In the genomic region with DNA sequence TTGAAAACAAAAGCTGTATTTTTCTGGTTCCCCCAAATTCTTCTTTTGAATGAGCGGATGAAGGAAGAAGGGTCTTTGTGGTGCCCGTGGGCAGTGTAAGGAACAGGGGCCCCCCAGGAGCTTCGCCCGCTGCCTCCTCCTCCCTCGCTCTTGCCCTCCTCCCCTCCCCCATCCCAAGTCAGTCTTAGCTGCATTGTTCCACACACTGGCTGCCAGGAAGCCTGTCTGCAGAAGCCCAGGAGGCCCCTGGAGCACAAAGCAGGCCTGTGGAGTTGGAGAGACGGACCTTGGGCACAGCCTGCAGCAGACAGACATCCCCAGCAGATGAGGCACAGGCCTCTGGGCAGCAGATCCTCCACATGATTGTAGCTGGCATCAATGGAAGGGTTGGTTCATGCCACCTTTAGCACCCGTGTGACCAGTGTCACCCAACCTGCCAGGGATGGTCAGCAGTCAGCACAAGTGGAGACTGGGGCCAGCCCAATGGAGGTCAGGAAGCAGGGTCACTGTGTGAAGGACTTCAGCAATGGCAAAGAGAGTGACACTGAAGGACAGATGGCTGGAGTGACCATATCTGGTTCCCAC, we compare ENCODE assay signal across 15 mouse cellular contexts. TPM values are rescaled to one million over a fixed set of nuclear protein-coding genes. Genes with fewer than 3 reads are reported as not detected.
DNase-seq lines count a peak whose midpoint lies in the region; ATAC-seq and TF ChIP-seq lines count a peak whose summit lies in the region.
"Had no signal": no experiment of that assay in that cellular context is flagged by ENCODE, and none has a peak within 500 bp of the region (broad histone marks: within the 10 kb centered on the region; RNA-seq: fewer than 3 reads in every experiment).

No protein-coding gene starts in this region.

- H3K4me2 ChIP-seq in forebrain, embryonic 14.5 days (ENCODE audit: low read length): no peak overlapping the region
- H3K4me2 ChIP-seq in forebrain, embryonic 15.5 days (replicated peaks): no peak overlapping the region
- no peak overlapping the region for H3K4me2 ChIP-seq in limb, embryonic 15.5 days
- H3K4me2 ChIP-seq: liver, embryonic 15.5 days had no signal

- no peak for DNase-seq in forebrain, embryonic 14.5 days (ENCODE audit: low spot score)
- DNase-seq in brain, embryonic 14.5 days (ENCODE audit: low read depth): peak; percentile 58
- DNase-seq in hindbrain, embryonic 10.5 days (ENCODE audit: low spot score): peak; percentile 62
- no peak for DNase-seq in frontal cortex, adult 2 months (ENCODE audit: extremely low spot score in 1 of 2, low spot score in 1 of 2)
- DNase-seq in layer of hippocampus, adult 18-20 months (ENCODE audit: low spot score in 2 of 2): no peak
- no peak for DNase-seq in right cerebral cortex, postnatal 4 days
- DNase-seq: B cell, adult 2 months; cerebellum, postnatal 36 days; layer of hippocampus, postnatal 36 days; spleen, adult 18-20 months had no signal

- ATAC-seq in forebrain, embryonic 14.5 days: no peak
- no peak for ATAC-seq in forebrain, embryonic 15.5 days (replicated peaks)
- ATAC-seq in limb, embryonic 15.5 days (ENCODE audit: insufficient number of reproducible peaks, low FRiP score, low TSS enrichment, low read depth): 0 out of 2 replicates have a peak, but pooled peaks have one; percentile 45

- no peak overlapping the region for H3K4me3 ChIP-seq in forebrain, embryonic 14.5 days (ENCODE audit: low read depth, low read length)
- no peak overlapping the region for H3K4me3 ChIP-seq in forebrain, embryonic 15.5 days
- H3K4me3 ChIP-seq in hindbrain, embryonic 10.5 days: peak overlapping the region; percentile 12
- no peak overlapping the region for H3K4me3 ChIP-seq in limb, embryonic 15.5 days
- H3K4me3 ChIP-seq: liver, embryonic 15.5 days had no signal

- WGBS in forebrain, embryonic 14.5 days: 11% methylated on average over 7 of the region's 7 CpGs
- 12% methylated on average over 7 of the region's 7 CpGs for WGBS in forebrain, embryonic 15.5 days
- WGBS in hindbrain, embryonic 10.5 days: 17% methylated on average over 7 of the region's 7 CpGs
- WGBS in limb, embryonic 15.5 days: 55% methylated on average over 7 of the region's 7 CpGs

- TF ChIP-seq CTCF in brain, embryonic 14.5 days (IDR thresholded peaks at IDR 0.05; ENCODE audit: borderline replicate concordance, extremely low read depth, insufficient read depth, insufficient read length): no peak

- H3K9ac ChIP-seq in forebrain, embryonic 14.5 days (ENCODE audit: low read length): peak overlapping the region; percentile 17; the same call in 1 of the 2 replicates
- no peak overlapping the region for H3K9ac ChIP-seq in forebrain, embryonic 15.5 days (replicated peaks)
- H3K9ac ChIP-seq in limb, embryonic 15.5 days: no peak overlapping the region
- H3K9ac ChIP-seq: liver, embryonic 15.5 days had no signal

- H3K36me3 ChIP-seq in forebrain, embryonic 14.5 days (ENCODE audit: control insufficient read depth, insufficient read depth, low read length): no peaks in the 10 kb centered on the region
- no peaks in the 10 kb centered on the region for H3K36me3 ChIP-seq in forebrain, embryonic 15.5 days
- H3K36me3 ChIP-seq in hindbrain, embryonic 10.5 days: peaks cover 6% of the 10 kb centered on the region; the same call in 1 of the 2 replicates
- H3K36me3 ChIP-seq in limb, embryonic 15.5 days: peaks cover 6% of the 10 kb centered on the region; the same call in 1 of the 2 replicates
- H3K36me3 ChIP-seq: liver, embryonic 15.5 days had no signal

- H3K4me1 ChIP-seq in forebrain, embryonic 14.5 days (ENCODE audit: control insufficient read depth, insufficient read depth, low read length): peaks cover 5% of the 10 kb centered on the region
- H3K4me1 ChIP-seq in forebrain, embryonic 15.5 days: peaks cover 5% of the 10 kb centered on the region; the same call in 1 of the 2 replicates
- peaks cover 62% of the 10 kb centered on the region for H3K4me1 ChIP-seq in hindbrain, embryonic 10.5 days (replicated peaks)
- peaks cover 14% of the 10 kb centered on the region for H3K4me1 ChIP-seq in limb, embryonic 15.5 days
- H3K4me1 ChIP-seq: liver, embryonic 15.5 days had no signal

- no peaks in the 10 kb centered on the region for H3K9me3 ChIP-seq in forebrain, embryonic 14.5 days (replicated peaks; ENCODE audit: control insufficient read depth, low read length)
- no peaks in the 10 kb centered on the region for H3K9me3 ChIP-seq in forebrain, embryonic 15.5 days
- H3K9me3 ChIP-seq in hindbrain, embryonic 10.5 days: peaks cover 2% of the 10 kb centered on the region; the same call in 1 of the 2 replicates
- H3K9me3 ChIP-seq in limb, embryonic 15.5 days: no peaks in the 10 kb centered on the region
- H3K9me3 ChIP-seq: liver, embryonic 15.5 days had no signal

- TF ChIP-seq POLR2A in brain, embryonic 14.5 days (IDR thresholded peaks at IDR 0.05; ENCODE audit: borderline replicate concordance, extremely low read depth, insufficient read depth, insufficient read length, poor library complexity, severe bottlenecking): no peak

- H3K27me3 ChIP-seq in forebrain, embryonic 14.5 days (replicated peaks; ENCODE audit: control insufficient read depth, insufficient read depth, low read length): no peaks in the 10 kb centered on the region
- H3K27me3 ChIP-seq in forebrain, embryonic 15.5 days: no peaks in the 10 kb centered on the region
- no peaks in the 10 kb centered on the region for H3K27me3 ChIP-seq in hindbrain, embryonic 10.5 days (ENCODE audit: insufficient read depth, poor library complexity, severe bottlenecking)
- H3K27me3 ChIP-seq in limb, embryonic 15.5 days: no peaks in the 10 kb centered on the region
- H3K27me3 ChIP-seq: liver, embryonic 15.5 days had no signal

- H3K27ac ChIP-seq in forebrain, embryonic 14.5 days (ENCODE audit: low read depth, low read length): 0 out of 2 replicates have a peak overlapping the region, but pooled peaks have one; percentile 5
- H3K27ac ChIP-seq in forebrain, embryonic 15.5 days (replicated peaks): no peak overlapping the region
- peak overlapping the region; percentile 91 for H3K27ac ChIP-seq in hindbrain, embryonic 10.5 days
- H3K27ac ChIP-seq in limb, embryonic 15.5 days: peak overlapping the region; percentile 63
- H3K27ac ChIP-seq: liver, embryonic 15.5 days had no signal

RNA-seq across cellular contexts. Expression of a gene that starts 27.9 kb away (rescaled TPM):
- polyA plus RNA-seq in forebrain, embryonic 14.5 days (2014; fragmentation: Nextera tagmentation; extraction: Ambion mirVana): 4.6 and 7.7 TPM in 2 replicates
- polyA plus RNA-seq in forebrain, embryonic 15.5 days (2015; fragmentation: Nextera tagmentation; extraction: Ambion mirVana): 6.4 TPM in 2 replicates
- polyA plus RNA-seq in brain, embryonic 14.5 days (2012; rRNA removed): 12.4 and 21.0 TPM in 2 replicates
- 28.2 and 29.2 TPM in 2 replicates for polyA plus RNA-seq in hindbrain, embryonic 10.5 days (2016; fragmentation: Nextera tagmentation; extraction: Ambion mirVana)
- polyA plus RNA-seq in limb, embryonic 15.5 days (2015; fragmentation: Nextera tagmentation; extraction: Ambion mirVana): 104 and 110 TPM in 2 replicates
- 3.0 and 5.4 TPM in 2 replicates for polyA plus RNA-seq in frontal cortex, adult 2 months (2012; rRNA removed)
- total RNA-seq in layer of hippocampus, adult 18-20 months (2021): 1 to 10 TPM; 2.8 to 7.3 TPM

RNA-seq across cellular contexts. Expression of a gene that starts 38.0 kb away (rescaled TPM):
- 184 and 194 TPM in 2 replicates for polyA plus RNA-seq in forebrain, embryonic 14.5 days (2014; fragmentation: Nextera tagmentation; extraction: Ambion mirVana)
- polyA plus RNA-seq in forebrain, embryonic 15.5 days (2015; fragmentation: Nextera tagmentation; extraction: Ambion mirVana): 164 and 171 TPM in 2 replicates
- 139 and 147 TPM in 2 replicates for polyA plus RNA-seq in brain, embryonic 14.5 days (2012; rRNA removed)
- polyA plus RNA-seq in hindbrain, embryonic 10.5 days (2016; fragmentation: Nextera tagmentation; extraction: Ambion mirVana): 122 and 150 TPM in 2 replicates
- polyA plus RNA-seq in limb, embryonic 15.5 days (2015; fragmentation: Nextera tagmentation; extraction: Ambion mirVana): 149 and 157 TPM in 2 replicates
- polyA plus RNA-seq in frontal cortex, adult 2 months (2012; rRNA removed): 200 and 202 TPM in 2 replicates
- 100 to 1,000 TPM; 196 to 199 TPM for total RNA-seq in layer of hippocampus, adult 18-20 months (2021)

RNA-seq across cellular contexts. Expression of a gene that starts 56.3 kb away (rescaled TPM):
- polyA plus RNA-seq in forebrain, embryonic 14.5 days (2014; fragmentation: Nextera tagmentation; extraction: Ambion mirVana): 64.2 and 69.7 TPM in 2 replicates
- polyA plus RNA-seq in forebrain, embryonic 15.5 days (2015; fragmentation: Nextera tagmentation; extraction: Ambion mirVana): 58.3 and 62.1 TPM in 2 replicates
- polyA plus RNA-seq in brain, embryonic 14.5 days (2012; rRNA removed): 42.5 and 64.5 TPM in 2 replicates
- 44.3 and 52.6 TPM in 2 replicates for polyA plus RNA-seq in hindbrain, embryonic 10.5 days (2016; fragmentation: Nextera tagmentation; extraction: Ambion mirVana)
- polyA plus RNA-seq in limb, embryonic 15.5 days (2015; fragmentation: Nextera tagmentation; extraction: Ambion mirVana): 38.5 and 39.9 TPM in 2 replicates
- polyA plus RNA-seq in frontal cortex, adult 2 months (2012; rRNA removed): 30.6 and 31.7 TPM in 2 replicates
- 10 to 100 TPM; 30.0 to 35.8 TPM for total RNA-seq in layer of hippocampus, adult 18-20 months (2021)

RNA-seq across cellular contexts. Expression of a gene that starts 58.5 kb away (rescaled TPM):
- polyA plus RNA-seq in forebrain, embryonic 14.5 days (2014; fragmentation: Nextera tagmentation; extraction: Ambion mirVana): 4.6 and 5.4 TPM in 2 replicates
- polyA plus RNA-seq in forebrain, embryonic 15.5 days (2015; fragmentation: Nextera tagmentation; extraction: Ambion mirVana): 5.6 and 5.9 TPM in 2 replicates
- 3.0 and 3.6 TPM in 2 replicates for polyA plus RNA-seq in brain, embryonic 14.5 days (2012; rRNA removed)
- 1.8 and 2.7 TPM in 2 replicates for polyA plus RNA-seq in hindbrain, embryonic 10.5 days (2016; fragmentation: Nextera tagmentation; extraction: Ambion mirVana)
- polyA plus RNA-seq in limb, embryonic 15.5 days (2015; fragmentation: Nextera tagmentation; extraction: Ambion mirVana): 3.4 and 3.9 TPM in 2 replicates
- 0.84 and 1.3 TPM in 2 replicates for polyA plus RNA-seq in frontal cortex, adult 2 months (2012; rRNA removed)
- 1 to 10 TPM; 1.9 to 2.5 TPM for total RNA-seq in layer of hippocampus, adult 18-20 months (2021)
- total RNA-seq: megakaryocyte, adult 5-6 weeks had no signal
- polyA plus RNA-seq: heart, postnatal 0 days; liver, embryonic 15.5 days had no signal

Comparison
In these comparisons a context has a peak if more than half of its experiments do, and no peak if none do; other contexts are left out.
1. DNase-seq: peak in brain, embryonic 14.5 days (single experiment) and hindbrain, embryonic 10.5 days (single experiment); none in forebrain, embryonic 14.5 days (single experiment), frontal cortex, adult 2 months (0 of 2), layer of hippocampus, adult 18-20 months (0 of 2) and right cerebral cortex, postnatal 4 days (single experiment).